Mouse (Mus musculus) liver, embryonic 13.5 days (tissue): ENCODE results near the gene Fbxo10. TPM values are rescaled to one million over a fixed set of nuclear protein-coding genes. Genes with fewer than 3 reads are reported as not detected.
"Not testable (repeated sequence)": the region's sequence is repeated elsewhere in the genome, so short reads cannot be mapped to it uniquely, and the experiment has no call there.

Experiments used
- ATAC-seq: fragments of 200-750 bp; cut with Nextera tagmentation; 2 replicates; pipeline ENCODE4 v1.8.0; 2017; ENCODE audit warnings: low read depth, mild to moderate bottlenecking, moderate number of reproducible peaks, moderate library complexity
- DNase-seq: peaks from one replicate; pipeline ENCODE4 v3.0.0; 2022
- H3K27ac ChIP-seq: fragments of 300-500 bp; sonication (generic); 2 replicates; pipeline ENCODE4 v1.5.1; 2015; ENCODE audit warnings: moderate library complexity, mild to moderate bottlenecking, inconsistent platforms
- H3K27me3 ChIP-seq: fragments of 300-500 bp; sonication (generic); 2 replicates; pipeline ENCODE4 v1.6.1; 2015; ENCODE audit warnings: mild to moderate bottlenecking, inconsistent platforms
- H3K36me3 ChIP-seq: fragments of 300-500 bp; sonication (generic); 2 replicates; pipeline ENCODE4 v1.6.1; 2015; ENCODE audit warnings: mild to moderate bottlenecking, inconsistent platforms
- H3K4me1 ChIP-seq: fragments of 300-500 bp; sonication (generic); replicated peaks from 2 replicates; pipeline ENCODE4 v1.6.1; 2015; ENCODE audit warnings: inconsistent platforms
- H3K4me2 ChIP-seq: fragments of 300-500 bp; sonication (generic); 2 replicates; pipeline ENCODE4 v1.6.1; 2015; ENCODE audit warnings: inconsistent platforms, mild to moderate bottlenecking, moderate library complexity
- H3K4me3 ChIP-seq: fragments of 300-500 bp; sonication (generic); replicated peaks from 2 replicates; pipeline ENCODE4 v1.5.1; 2015; ENCODE audit warnings: mild to moderate bottlenecking, inconsistent platforms
- H3K9ac ChIP-seq: fragments of 300-500 bp; sonication (generic); 2 replicates; pipeline ENCODE4 v1.6.1; 2015; ENCODE audit warnings: mild to moderate bottlenecking, inconsistent platforms
- H3K9me3 ChIP-seq: fragments of 300-500 bp; sonication (generic); replicated peaks from 2 replicates; pipeline ENCODE4 v1.6.1; 2016; ENCODE audit warnings: inconsistent platforms
- WGBS: fragments of 180-500 bp; shearing (Covaris S2); methylation state at CpG from one replicate; pipeline ENCODE4 v1.1.7; 2015; ENCODE audit not compliant: insufficient replicate concordance; 5-methylcytosine and 5-hydroxymethylcytosine counted together
- polyA plus RNA-seq: library from polyadenylated mRNA; unstranded; fragments of >200 nt; fragmentation: Nextera tagmentation; extraction: Ambion mirVana; gene quantifications from 2 replicates; pipeline ENCODE4 v1.2.1, GENCODE M21; 2015

Fbxo10 gene
- polyA plus RNA-seq, 1 experiment from 2014 or later, result 3.9 TPM

DNA sequence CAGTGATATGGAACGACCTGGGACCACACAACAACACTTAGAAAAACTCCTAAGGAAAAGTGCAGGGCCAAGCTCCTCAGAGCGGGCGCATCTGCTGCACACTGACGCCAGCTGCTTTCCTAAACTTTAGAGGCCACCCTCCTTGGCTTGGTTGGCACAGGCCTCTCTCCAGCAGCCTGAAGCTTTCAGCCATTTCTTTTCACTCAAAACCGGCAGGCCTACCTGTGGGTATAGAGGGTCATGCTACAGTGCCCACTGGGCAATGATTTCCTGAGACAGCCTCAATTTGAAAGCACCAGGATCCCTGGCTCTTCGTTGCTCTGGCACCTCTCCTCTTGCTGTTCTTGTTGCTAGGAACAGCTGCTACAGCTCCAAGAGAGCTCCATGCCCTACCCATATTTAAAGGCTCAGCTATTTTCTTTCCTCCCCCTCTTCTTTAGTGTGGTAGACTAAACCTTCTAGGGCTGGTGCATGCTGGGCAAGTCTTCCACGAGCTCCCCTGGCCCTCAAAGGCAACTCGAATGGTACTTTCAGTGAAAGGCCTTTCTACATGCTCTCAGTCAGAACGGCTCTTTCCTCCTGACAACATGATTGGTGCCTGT lies 37.0 kb downstream of the Fbxo10 start:
- WGBS, result 76% methylated on average over 9 of the region's 9 CpGs
- Histone ChIP-seq H3K27ac (no peak overlapping the region), H3K4me2 (no peak overlapping the region), H3K4me1 (no peaks in the 10 kb centered on the region), H3K27me3 (no peaks in the 10 kb centered on the region), H3K9ac (no peak overlapping the region), H3K36me3 (peaks cover 13% of the 10 kb centered on the region; the same call in 1 of the 2 replicates), H3K4me3 (no peak overlapping the region), H3K9me3 (no peaks in the 10 kb centered on the region)
- no peak for DNase-seq
- ATAC-seq, result no peak

DNA sequence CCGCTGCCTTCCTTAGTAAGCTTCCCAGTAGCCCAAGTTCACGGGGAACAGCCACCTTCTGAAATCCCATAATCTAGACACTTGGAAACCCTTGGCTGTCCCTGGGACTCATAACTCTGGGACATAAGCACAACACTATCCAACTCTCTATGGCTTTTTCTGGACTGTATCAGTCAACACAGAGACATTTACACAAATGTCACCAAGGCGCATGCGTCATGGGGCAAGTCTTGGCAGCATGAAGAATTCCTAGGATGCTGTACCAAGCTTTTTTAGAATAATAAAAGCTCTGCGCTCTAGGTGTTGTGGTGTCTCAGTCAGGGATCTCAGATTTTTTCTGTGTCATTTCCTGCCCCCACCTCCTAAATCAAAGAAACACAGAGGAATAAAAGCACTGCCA lies 37.7 kb downstream of the Fbxo10 start:
- peaks cover 14% of the 10 kb centered on the region; the same call in 1 of the 2 replicates for H3K36me3 ChIP-seq
- no peak for DNase-seq
- no peaks in the 10 kb centered on the region for H3K9me3 ChIP-seq
- no peak for ATAC-seq
- no peaks in the 10 kb centered on the region for H3K4me1 ChIP-seq
- WGBS, result 84% methylated on average over 5 of the region's 5 CpGs
- H3K4me3 ChIP-seq, result no peak overlapping the region
- H3K27me3 ChIP-seq, result no peaks in the 10 kb centered on the region
- H3K4me2 ChIP-seq, result no peak overlapping the region
- no peak overlapping the region for H3K9ac ChIP-seq
- H3K27ac ChIP-seq, result no peak overlapping the region

DNA sequence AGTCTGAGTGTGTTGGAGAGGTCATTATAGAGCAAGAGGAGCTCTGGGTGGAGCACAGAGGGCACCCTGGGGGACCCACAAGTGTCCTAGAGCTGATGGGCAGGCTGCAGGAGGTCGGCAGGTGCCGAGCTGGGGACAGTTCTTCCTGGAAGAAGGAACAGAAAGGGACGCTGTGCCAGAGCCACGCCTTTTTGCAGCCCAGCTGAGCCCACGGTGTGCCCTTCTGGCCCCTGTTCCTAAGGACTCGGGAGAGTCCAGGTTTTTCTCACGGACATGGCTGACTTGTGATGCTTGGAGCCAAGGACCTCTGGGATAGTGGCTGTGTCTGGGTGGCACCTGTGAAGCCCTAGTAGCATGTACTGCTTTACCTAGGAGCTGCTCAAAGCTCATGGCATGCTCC lies 43.6 kb downstream of the Fbxo10 start:
- no peak overlapping the region for H3K9ac ChIP-seq
- no peaks in the 10 kb centered on the region for H3K4me1 ChIP-seq
- no peak for ATAC-seq
- H3K4me2 ChIP-seq, result no peak overlapping the region
- H3K27me3 ChIP-seq, result no peaks in the 10 kb centered on the region
- H3K27ac ChIP-seq, result no peak overlapping the region
- H3K9me3 ChIP-seq, result no peaks in the 10 kb centered on the region
- no peak overlapping the region for H3K4me3 ChIP-seq
- 71% methylated on average over 7 of the region's 7 CpGs for WGBS
- DNase-seq, result no peak
- peaks cover 18% of the 10 kb centered on the region for H3K36me3 ChIP-seq

DNA sequence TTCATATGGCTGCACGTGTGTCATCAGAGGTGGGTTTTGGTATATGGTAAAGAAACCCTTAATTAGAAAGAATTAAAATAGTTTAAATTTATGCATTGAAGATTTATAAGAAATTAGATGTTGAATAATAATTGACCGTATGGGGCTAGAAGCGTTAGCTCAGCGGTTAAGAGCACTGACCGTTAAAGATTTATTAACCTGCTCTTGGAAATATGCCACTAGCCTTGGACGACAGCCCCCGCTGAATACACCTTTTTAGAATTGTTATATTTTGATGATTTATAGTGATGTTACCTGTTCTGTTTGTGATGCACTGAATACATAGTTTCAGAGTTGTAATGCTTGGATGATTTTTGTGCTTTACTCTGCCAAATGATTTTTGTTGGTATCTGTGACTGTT lies 44.9 kb downstream of the Fbxo10 start:
- not testable (repeated sequence) for H3K27ac ChIP-seq, H3K9me3 ChIP-seq, H3K4me2 ChIP-seq, H3K9ac ChIP-seq, ATAC-seq, H3K4me3 ChIP-seq, H3K27me3 ChIP-seq, H3K4me1 ChIP-seq, DNase-seq
- peaks cover 15% of the 10 kb centered on the region for H3K36me3 ChIP-seq
- 84% methylated on average over 7 of the region's 7 CpGs for WGBS

DNA sequence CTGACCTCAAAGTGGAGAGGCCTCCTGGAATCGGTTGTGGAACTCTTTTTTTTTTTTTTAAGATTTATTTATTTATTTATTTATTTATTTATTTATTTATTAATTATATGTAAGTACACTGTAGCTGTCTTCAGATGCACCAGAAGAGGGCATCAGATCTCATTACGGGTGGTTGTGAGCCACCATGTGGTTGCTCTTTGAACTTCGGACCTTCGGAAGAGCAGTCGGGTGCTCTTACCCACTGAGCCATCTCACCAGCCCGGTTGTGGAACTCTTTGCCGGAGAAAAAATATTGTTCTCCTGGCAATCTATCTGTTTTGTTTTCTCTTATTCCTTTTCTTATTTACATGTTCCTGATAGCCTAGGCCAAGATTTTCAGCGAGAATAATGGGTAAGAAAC lies 45.5 kb downstream of the Fbxo10 start:
- not testable (repeated sequence) for H3K27ac ChIP-seq, DNase-seq, H3K4me2 ChIP-seq, H3K4me1 ChIP-seq, ATAC-seq, H3K9me3 ChIP-seq, H3K9ac ChIP-seq, H3K27me3 ChIP-seq, H3K4me3 ChIP-seq
- 52% methylated on average over 8 of the region's 8 CpGs for WGBS
- H3K36me3 ChIP-seq, result peaks cover 11% of the 10 kb centered on the region; the same call in 1 of the 2 replicates

DNA sequence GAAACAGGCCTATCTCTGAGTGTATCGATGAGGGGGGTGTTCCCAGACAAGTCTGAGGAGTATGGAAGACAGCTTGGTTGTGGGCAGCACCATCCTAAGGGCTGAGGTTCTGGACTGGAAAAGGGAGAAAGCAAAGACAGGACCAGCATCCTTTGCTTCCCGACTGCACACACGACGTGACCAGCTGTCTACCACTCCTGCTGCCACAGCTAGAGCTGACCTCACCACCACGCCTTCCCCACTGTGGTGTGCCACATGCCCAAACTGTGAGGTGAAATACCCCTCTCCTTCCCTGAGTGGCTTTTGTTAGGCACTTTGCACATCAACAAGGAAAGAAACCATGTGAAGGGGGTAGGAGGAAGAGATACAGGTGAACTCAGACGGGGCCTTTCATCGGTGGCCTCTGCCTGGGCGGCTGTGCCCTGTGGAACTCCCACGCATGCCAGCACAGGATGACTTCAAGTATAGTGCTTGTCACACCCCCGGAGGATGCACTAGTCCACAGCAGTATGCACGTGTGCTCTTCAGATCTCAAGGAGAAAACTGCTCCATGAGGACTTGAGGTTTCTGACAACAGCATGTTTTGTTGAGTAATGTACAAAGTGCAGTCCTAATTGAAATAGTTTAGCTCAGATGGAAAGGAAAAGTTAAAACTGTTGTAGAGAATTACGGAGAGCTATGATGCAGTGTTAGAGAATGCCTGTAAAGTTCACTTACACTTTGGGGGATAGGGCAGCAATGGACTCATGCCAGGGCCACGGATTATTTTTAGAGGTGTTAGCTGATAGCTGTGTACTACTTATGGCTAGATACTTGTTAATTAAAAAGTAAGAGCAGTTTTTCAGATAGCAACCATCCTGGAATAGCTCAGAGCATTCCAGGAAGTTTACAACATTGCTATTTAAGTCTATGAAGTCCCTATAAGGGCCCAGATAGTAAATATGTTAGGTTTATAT lies 46.7 kb downstream of the Fbxo10 start:
- Histone ChIP-seq H3K4me3 (no peak overlapping the region), H3K9me3 (no peaks in the 10 kb centered on the region), H3K4me2 (no peak overlapping the region), H3K4me1 (peaks cover 4% of the 10 kb centered on the region), H3K9ac (no peak overlapping the region), H3K36me3 (peaks cover 16% of the 10 kb centered on the region), H3K27me3 (no peaks in the 10 kb centered on the region), H3K27ac (no peak overlapping the region)
- 80% methylated on average over 13 of the region's 13 CpGs for WGBS
- DNase-seq (no peak), ATAC-seq (no peak)

DNA sequence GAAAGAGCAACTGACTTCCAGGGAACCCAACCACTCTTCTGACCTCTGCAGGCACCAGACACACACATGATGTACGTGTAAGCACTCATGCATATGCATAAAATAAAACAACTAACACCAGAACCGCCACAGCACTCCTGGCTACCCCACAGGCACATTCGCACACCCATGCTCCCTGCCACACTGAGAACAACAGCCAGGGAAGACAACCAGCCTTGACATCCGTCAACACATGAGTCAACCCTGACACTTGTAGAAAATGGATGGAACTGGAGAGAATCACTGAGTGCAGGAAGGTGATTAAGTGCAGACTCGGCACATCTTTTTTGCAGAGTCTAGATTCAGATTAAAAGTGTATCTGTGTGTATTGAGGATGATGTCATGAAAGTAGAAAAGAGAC lies 47.8 kb downstream of the Fbxo10 start:
- Histone ChIP-seq H3K4me3 (no peak overlapping the region), H3K27me3 (no peaks in the 10 kb centered on the region), H3K4me2 (no peak overlapping the region), H3K36me3 (peaks cover 25% of the 10 kb centered on the region), H3K4me1 (peaks cover 9% of the 10 kb centered on the region), H3K9me3 (no peaks in the 10 kb centered on the region), H3K27ac (no peak overlapping the region), H3K9ac (no peak overlapping the region)
- DNase-seq (no peak), ATAC-seq (no peak)
- 74% methylated on average over 5 of the region's 5 CpGs for WGBS

DNA sequence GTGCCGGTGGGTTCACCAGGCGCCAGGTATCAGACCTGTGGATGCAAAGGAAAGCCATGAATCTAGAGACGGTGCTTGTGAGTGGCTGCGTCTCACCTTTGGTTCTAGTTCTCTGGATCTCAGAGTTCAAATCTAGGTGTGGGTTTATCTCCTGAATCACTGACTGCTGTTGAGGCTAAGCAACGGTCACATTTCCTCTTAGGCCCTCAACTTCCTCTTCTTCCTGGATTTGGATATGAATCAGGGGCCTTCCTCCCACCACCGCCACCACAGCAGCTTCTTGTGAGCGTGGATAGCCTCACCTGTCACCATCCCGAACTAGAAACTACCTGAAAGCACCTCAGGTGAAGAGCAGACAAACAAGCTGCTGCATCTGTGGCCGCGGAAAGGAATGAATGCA lies 48.4 kb downstream of the Fbxo10 start:
- Histone ChIP-seq H3K4me3 (no peak overlapping the region), H3K27me3 (no peaks in the 10 kb centered on the region), H3K27ac (no peak overlapping the region), H3K9ac (no peak overlapping the region), H3K36me3 (peaks cover 26% of the 10 kb centered on the region), H3K4me1 (peaks cover 9% of the 10 kb centered on the region), H3K4me2 (no peak overlapping the region), H3K9me3 (no peaks in the 10 kb centered on the region)
- no peak for DNase-seq
- 59% methylated on average over 10 of the region's 10 CpGs for WGBS
- ATAC-seq, result no peak

DNA sequence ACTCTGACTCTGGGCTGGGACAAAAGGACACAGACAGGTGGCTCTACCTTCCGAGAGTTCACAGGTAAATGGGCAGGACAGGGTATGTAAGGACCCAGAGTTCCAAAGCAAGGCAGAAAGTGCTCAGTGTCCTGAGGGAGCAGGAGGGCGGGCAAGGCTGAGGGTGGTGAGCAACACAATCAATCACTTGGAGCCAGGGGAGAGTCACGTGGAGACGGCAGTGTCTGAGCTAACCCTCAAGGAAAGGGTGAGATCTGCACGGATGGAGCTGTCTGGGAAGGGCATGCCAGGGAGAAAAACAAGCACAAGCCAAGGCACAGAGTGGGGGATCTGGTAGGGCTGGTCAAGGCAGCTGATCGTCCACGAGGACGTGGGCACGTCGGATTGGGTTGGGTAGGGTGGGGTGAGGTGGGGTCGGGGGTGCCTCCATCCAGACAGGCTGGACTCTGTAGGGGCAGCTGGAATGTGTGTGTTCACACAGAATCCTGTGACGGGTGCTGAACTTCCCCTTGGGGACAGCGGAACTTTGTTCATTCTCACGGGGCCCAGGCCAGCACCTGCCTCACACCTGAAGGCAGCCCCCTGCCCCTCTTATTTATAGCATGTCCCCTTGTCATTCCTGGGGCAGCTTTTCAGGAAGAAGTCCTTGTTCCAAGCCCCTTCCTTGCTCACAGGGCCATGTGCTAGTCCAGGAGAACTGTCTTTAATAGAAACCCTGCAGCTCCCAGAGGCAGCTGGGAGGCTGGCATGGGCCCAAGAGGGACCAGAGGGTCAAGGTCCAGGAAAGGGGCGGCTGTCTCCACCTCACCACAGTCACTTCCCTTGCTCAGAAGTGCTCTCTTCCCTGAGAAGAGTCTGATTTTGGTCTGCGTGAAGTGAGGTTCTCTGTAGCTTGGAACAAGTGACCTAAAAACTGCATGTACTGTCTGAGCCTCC lies 49.4 kb downstream of the Fbxo10 start:
- whole genome bisulfite sequencing, result 75% methylated on average over 16 of the region's 16 CpGs
- no peak overlapping the region for H3K9ac ChIP-seq
- H3K36me3 ChIP-seq, result peaks cover 34% of the 10 kb centered on the region
- H3K27me3 ChIP-seq, result no peaks in the 10 kb centered on the region
- no peak overlapping the region for H3K4me2 ChIP-seq
- ATAC-seq (0 out of 2 replicates have a peak, but pooled peaks have one; percentile 5), DNase-seq (no peak)
- no peaks in the 10 kb centered on the region for H3K9me3 ChIP-seq
- H3K4me1 ChIP-seq, result peaks cover 9% of the 10 kb centered on the region
- H3K4me3 ChIP-seq, result no peak overlapping the region
- H3K27ac ChIP-seq, result no peak overlapping the region

DNA sequence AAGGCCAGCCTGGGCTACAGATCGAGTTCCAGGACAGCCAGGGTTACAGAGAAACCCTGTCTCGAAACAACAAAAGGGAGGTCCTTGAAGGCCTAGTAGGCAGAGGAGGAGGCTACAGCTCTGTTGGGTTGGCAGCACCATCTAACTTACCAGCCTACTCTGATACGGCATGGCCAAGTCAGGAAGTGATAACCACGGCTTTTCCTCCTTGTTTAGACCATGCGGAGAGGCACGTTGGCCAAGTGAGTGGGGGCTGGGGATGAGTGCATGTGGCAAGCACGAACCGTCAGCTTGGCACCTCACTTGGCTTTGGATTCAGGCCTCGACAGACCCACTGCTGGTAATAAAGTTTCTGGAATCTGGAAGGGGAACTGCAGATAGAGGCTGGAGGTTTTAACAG lies 51.8 kb downstream of the Fbxo10 start:
- Histone ChIP-seq H3K9ac (no peak overlapping the region), H3K27me3 (no peaks in the 10 kb centered on the region), H3K9me3 (no peaks in the 10 kb centered on the region), H3K4me1 (peaks cover 9% of the 10 kb centered on the region), H3K36me3 (peaks cover 49% of the 10 kb centered on the region), H3K4me2 (no peak overlapping the region), H3K4me3 (no peak overlapping the region), H3K27ac (no peak overlapping the region)
- DNase-seq (no peak), ATAC-seq (no peak)
- WGBS, result 45% methylated on average over 9 of the region's 9 CpGs

DNA sequence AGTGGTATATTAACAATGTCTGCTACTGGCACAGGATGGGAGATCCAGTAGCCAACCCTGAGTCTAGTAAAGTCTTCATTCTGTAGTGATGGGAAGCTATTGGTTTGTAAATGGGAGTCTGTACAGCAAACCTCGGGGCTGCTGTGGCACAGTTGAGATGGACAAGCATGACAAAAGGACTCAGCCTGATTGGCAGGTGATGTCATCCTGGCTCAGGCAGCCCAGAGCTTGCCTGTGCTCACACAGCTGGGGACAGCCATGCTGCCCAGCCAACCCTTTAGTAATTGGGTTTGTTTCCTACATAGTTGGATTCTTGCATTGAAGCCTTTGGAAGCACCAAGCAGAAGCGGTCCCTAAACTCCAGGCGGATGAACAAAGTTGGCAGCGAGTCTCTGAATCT lies 57.9 kb downstream of the Fbxo10 start:
- no peak overlapping the region for H3K9ac ChIP-seq
- WGBS, result 85% methylated on average over 4 of the region's 4 CpGs

More for the DNA sequence above, 57.9 kb downstream of the Fbxo10 start:
- ATAC-seq, result no peak
- Histone ChIP-seq H3K36me3 (peaks cover 64% of the 10 kb centered on the region), H3K27me3 (no peaks in the 10 kb centered on the region), H3K4me3 (no peak overlapping the region), H3K4me2 (no peak overlapping the region), H3K4me1 (no peaks in the 10 kb centered on the region), H3K9me3 (no peaks in the 10 kb centered on the region), H3K27ac (no peak overlapping the region)
- DNase-seq, result no peak
